Mouse (Mus musculus) lung, postnatal 0 days (tissue): Measurements from ENCODE around the gene Gys2. TPM values are rescaled to one million over a fixed set of nuclear protein-coding genes. Genes with fewer than 3 reads are reported as not detected.

Experiments used
- ATAC-seq: fragments of 200-750 bp; cut with Nextera tagmentation; 2 replicates; pipeline ENCODE4 v1.8.0; 2017; ENCODE audit warnings: moderate library complexity
- DNase-seq: peaks from one replicate; pipeline ENCODE4 v3.0.0-alpha.2; 2016; ENCODE audit warnings: low spot score
- H3K27ac ChIP-seq: fragments of 300-500 bp; sonication (generic); 2 replicates; pipeline ENCODE4 v1.5.1; 2014; ENCODE audit warnings: antibody characterized with exemption, mild to moderate bottlenecking, low read length, mixed read lengths
- H3K27me3 ChIP-seq: fragments of 300-500 bp; sonication (generic); replicated peaks from 2 replicates; pipeline ENCODE4 v1.6.1; 2014; ENCODE audit warnings: low read length, mixed read lengths; ENCODE audit not compliant: insufficient read depth
- H3K36me3 ChIP-seq: fragments of 300-500 bp; sonication (generic); 2 replicates; pipeline ENCODE4 v1.6.1; 2014; ENCODE audit warnings: low read length, mixed read lengths; ENCODE audit not compliant: insufficient read depth
- H3K4me1 ChIP-seq: fragments of 300-500 bp; sonication (generic); 2 replicates; pipeline ENCODE4 v1.6.1; 2014; ENCODE audit warnings: antibody characterized with exemption, low read depth, low read length, mixed read lengths; ENCODE audit not compliant: insufficient read depth
- H3K4me2 ChIP-seq: fragments of 300-500 bp; sonication (generic); replicated peaks from 2 replicates; pipeline ENCODE4 v1.6.1; 2014; ENCODE audit warnings: low read depth, mild to moderate bottlenecking, low read length, moderate library complexity, mixed read lengths
- H3K4me3 ChIP-seq: fragments of 300-500 bp; sonication (generic); 2 replicates; pipeline ENCODE4 v1.5.1; 2014; ENCODE audit warnings: low read depth, low read length
- H3K9ac ChIP-seq: fragments of 300-500 bp; sonication (generic); replicated peaks from 2 replicates; pipeline ENCODE4 v1.6.1; 2014; ENCODE audit warnings: low read depth, mild to moderate bottlenecking
- H3K9me3 ChIP-seq: fragments of 300-500 bp; sonication (generic); 2 replicates; pipeline ENCODE4 v1.6.1; 2016; ENCODE audit warnings: low read length, mixed read lengths
- CTCF ChIP-seq: IDR thresholded peaks from 2 replicates; pipeline ENCODE4 v1.5.1; 2016; ENCODE audit warnings: antibody characterized with exemption, mild to moderate bottlenecking
- EP300 ChIP-seq: IDR thresholded peaks from 2 replicates; pipeline ENCODE4 v1.6.1; 2016; ENCODE audit warnings: antibody characterized with exemption, mild to moderate bottlenecking, control low read depth
- WGBS: fragments of 180-500 bp; shearing (Covaris S2); extraction: QIAGEN DNeasy Blood & Tissue Kit; methylation state at CpG from one replicate; pipeline ENCODE4 v1.1.7; 2014; 5-methylcytosine and 5-hydroxymethylcytosine counted together
- polyA plus RNA-seq: library from polyadenylated mRNA; unstranded; fragments of >200 nt; fragmentation: Nextera tagmentation; extraction: Ambion mirVana; gene quantifications from 2 replicates; pipeline ENCODE4 v1.2.1, GENCODE M21; 2015

Gene Gys2
- polyA plus RNA-seq, 1 experiment from 2014 or later, result not detected

DNA sequence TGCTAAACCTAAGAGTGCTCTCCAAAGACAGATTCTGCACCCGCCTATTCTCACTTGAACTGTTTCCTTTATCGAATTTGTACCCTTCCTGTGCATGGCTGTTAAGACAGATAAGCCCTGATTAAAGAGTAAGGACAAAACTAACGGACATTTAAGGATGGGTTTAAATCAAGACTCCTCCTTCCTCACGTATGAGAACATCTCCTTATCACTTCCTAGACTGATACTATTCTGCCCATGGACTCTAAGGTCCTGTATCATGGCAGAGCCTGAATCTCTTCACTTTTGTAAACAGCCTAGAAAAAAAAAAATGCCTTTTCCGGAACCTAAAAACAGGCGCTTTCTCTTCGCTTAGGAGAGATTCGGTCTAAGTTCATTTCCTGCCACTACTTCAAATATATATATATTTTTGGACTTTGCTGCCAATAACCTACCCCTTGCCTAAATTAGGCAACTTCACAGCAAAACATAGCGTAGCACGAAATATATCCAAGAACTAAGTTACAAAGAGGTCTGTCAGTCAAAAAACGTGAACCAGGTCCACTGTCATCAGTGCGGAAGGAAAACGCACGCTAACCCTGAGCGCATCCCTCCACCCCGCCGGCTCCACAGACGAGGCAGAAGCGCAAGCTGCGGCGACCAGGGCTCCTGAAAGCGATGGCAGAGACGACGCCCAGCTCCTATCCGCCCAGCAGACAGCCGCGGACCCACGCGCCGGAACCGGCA, 86.5 kb downstream of the Gys2 start:
- ATAC-seq (no peak; the same call in 1 of the 2 replicates), DNase-seq (no peak)
- peaks cover 3% of the 10 kb centered on the region; the same call in 1 of the 2 replicates for H3K4me1 ChIP-seq
- WGBS, result 2% methylated on average over 31 of the region's 31 CpGs
- no peak overlapping the region for H3K27ac ChIP-seq
- no peaks in the 10 kb centered on the region for H3K27me3 ChIP-seq
- no peak for TF ChIP-seq EP300
- TF ChIP-seq CTCF, result no peak
- H3K9ac ChIP-seq, result peak overlapping the region; percentile 52
- H3K36me3 ChIP-seq, result no peaks in the 10 kb centered on the region
- no peaks in the 10 kb centered on the region for H3K9me3 ChIP-seq
- peak overlapping the region; percentile 91 for H3K4me3 ChIP-seq
- H3K4me2 ChIP-seq, result peak overlapping the region; percentile 96

DNA sequence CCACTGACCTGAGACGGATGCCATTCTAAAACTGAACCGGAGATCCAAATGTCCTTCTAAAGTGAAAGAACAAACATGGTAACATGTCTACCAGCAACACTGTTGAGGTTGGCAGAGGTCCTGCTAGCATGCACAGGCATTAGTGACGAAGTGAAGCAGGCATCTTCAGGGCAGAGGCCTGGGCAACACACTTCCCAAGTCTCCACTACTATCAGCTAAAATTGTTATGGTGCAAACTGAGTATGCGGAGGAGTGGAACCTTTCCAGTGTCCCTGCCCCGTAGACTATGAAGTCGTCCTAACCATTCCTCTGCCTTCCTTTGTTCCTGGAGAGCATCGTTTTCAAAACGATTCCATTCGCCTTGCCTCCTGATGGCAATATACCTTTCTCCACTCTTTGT, 88.4 kb downstream of the Gys2 start:
- DNase-seq (no peak), ATAC-seq (no peak)
- Histone ChIP-seq H3K4me3 (no peak overlapping the region), H3K9ac (no peak overlapping the region), H3K36me3 (no peaks in the 10 kb centered on the region), H3K27me3 (no peaks in the 10 kb centered on the region), H3K4me2 (no peak overlapping the region), H3K27ac (no peak overlapping the region), H3K4me1 (peaks cover 3% of the 10 kb centered on the region; the same call in 1 of the 2 replicates), H3K9me3 (no peaks in the 10 kb centered on the region)
- 91% methylated on average over 9 of the region's 9 CpGs for WGBS
- TF ChIP-seq CTCF (no peak), EP300 (no peak)

DNA sequence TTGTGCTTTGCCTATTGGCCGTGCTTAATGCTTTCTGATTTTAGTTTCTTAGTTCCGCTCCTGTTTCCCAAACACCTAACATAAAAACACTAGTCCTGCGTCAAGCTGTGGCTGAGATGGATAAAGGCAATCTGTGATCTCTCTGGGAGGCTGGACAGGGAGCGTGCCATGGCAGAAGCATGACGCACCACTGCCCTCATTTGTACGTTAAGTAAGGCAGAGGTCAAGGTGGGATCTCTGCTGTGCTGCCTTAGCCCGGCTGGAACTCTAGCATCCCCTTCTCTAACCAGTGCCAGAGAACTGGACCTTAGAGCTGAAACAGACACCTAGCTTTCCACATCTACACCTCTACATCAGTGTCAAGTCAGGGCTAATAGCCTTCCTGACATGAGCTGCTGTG, 91.3 kb downstream of the Gys2 start:
- Histone ChIP-seq H3K4me2 (no peak overlapping the region), H3K27ac (no peak overlapping the region), H3K9ac (no peak overlapping the region), H3K4me3 (no peak overlapping the region), H3K36me3 (peaks cover 4% of the 10 kb centered on the region; the same call in 1 of the 2 replicates), H3K27me3 (no peaks in the 10 kb centered on the region), H3K4me1 (no peaks in the 10 kb centered on the region; the same call in 1 of the 2 replicates), H3K9me3 (no peaks in the 10 kb centered on the region)
- ATAC-seq, result no peak
- DNase-seq, result no peak
- TF ChIP-seq CTCF, result no peak
- TF ChIP-seq EP300, result no peak
- 93% methylated on average over 7 of the region's 7 CpGs for WGBS

DNA sequence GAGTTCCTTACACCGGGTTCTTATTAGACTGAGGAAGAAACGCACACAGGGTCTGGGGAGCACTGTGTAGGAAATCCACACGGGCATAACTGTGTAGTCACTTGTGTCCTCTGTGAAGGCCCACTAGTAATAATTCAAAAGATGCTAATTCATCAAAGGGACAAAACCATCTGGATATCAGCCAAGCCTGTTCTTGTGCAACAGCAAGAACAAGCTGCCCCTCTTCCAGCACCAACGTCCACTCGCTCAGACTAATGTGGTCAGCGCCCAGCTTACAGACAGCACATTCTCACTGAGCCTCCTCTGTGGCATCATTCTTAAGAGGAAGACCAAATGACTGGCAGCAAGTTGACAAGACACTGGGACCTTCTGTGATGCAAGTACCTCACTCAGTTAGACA, 92.9 kb downstream of the Gys2 start:
- DNase-seq (no peak), ATAC-seq (no peak)
- Histone ChIP-seq H3K9me3 (no peaks in the 10 kb centered on the region), H3K4me1 (no peaks in the 10 kb centered on the region), H3K36me3 (peaks cover 11% of the 10 kb centered on the region), H3K9ac (no peak overlapping the region), H3K27ac (no peak overlapping the region), H3K4me2 (no peak overlapping the region), H3K27me3 (no peaks in the 10 kb centered on the region), H3K4me3 (no peak overlapping the region)
- 76% methylated on average over 6 of the region's 6 CpGs for WGBS
- no peak for TF ChIP-seq CTCF
- TF ChIP-seq EP300, result no peak

DNA sequence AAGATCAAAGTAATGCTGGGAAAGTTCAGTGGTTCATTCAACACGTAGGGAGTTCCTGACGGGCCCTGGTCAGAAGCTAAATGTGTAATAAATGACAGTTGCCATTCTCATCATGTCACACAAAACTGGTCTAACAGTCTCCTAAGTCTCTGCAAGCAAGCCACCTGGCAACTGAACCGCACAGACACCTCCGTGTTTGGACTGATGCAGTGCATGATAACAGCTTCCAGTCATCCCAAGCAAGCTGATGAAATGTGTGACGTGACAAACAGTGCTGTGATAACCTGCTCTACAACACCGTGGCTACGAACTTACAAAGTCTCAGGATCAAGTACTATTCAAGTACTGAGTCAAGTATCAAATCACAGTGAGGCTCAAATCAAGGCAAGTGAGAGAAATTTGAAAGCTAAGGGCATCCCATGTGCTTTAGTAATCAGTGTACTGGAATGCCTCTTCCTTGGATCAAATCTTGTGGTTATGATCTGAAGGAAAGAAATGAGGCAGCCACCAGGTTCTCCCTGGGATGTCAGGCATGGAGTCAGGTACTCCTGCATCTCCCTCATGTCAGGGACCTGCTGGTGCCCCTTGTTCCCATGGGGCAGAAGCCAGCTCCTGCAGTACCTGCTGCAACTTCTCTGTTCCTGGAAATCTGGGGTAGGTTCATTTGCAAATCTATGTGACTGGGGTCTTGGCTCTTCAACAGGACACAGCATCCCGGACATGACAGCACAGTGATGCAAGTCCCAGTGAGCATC, 94.2 kb downstream of the Gys2 start:
- Histone ChIP-seq H3K9ac (no peak overlapping the region), H3K36me3 (peaks cover 11% of the 10 kb centered on the region), H3K4me2 (no peak overlapping the region), H3K4me1 (no peaks in the 10 kb centered on the region), H3K9me3 (no peaks in the 10 kb centered on the region), H3K27ac (no peak overlapping the region), H3K4me3 (no peak overlapping the region), H3K27me3 (no peaks in the 10 kb centered on the region)
- ATAC-seq, result no peak
- 77% methylated on average over 8 of the region's 8 CpGs for WGBS
- no peak for TF ChIP-seq CTCF
- no peak for TF ChIP-seq EP300
- DNase-seq, result no peak

DNA sequence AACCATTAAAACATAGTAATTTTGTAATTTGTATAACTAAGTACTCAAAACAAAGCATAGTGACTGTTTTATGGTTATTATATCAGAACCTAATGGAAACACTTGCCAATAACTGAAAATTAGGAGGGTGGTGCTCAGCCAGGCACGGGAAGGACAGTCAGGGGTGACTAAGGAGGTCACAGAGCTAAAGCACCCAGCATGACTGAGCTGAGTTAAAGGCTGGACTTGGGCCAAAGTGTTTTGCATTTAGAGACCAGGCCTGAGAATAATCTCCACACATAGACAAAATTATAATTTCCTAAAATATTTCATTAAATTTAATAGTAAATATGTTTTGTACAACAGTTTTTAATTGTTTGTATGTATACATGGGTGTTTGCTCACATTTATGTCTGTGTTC, 95.8 kb downstream of the Gys2 start:
- Histone ChIP-seq H3K4me2 (no peak overlapping the region), H3K4me1 (no peaks in the 10 kb centered on the region), H3K4me3 (no peak overlapping the region), H3K27ac (no peak overlapping the region), H3K36me3 (peaks cover 19% of the 10 kb centered on the region), H3K27me3 (no peaks in the 10 kb centered on the region), H3K9me3 (no peaks in the 10 kb centered on the region), H3K9ac (no peak overlapping the region)
- ATAC-seq, result no peak
- TF ChIP-seq EP300, result no peak
- no peak for TF ChIP-seq CTCF
- no peak for DNase-seq
- 74% methylated on average over 1 of the region's 1 CpGs for WGBS

Other genes starting within 250 kb of the Gys2 start
- gene Iapp, start 174.7 kb downstream of the Gys2 start, polyA plus RNA-seq, result 0.19 and 0.48 TPM in 2 replicates
- 0.26 and 0.39 TPM in 2 replicates for gene Slco1a5, start 150.1 kb downstream of the Gys2 start, polyA plus RNA-seq
- gene Pyroxd1, start 127.5 kb downstream of the Gys2 start, polyA plus RNA-seq, result 16.1 and 18.0 TPM in 2 replicates
- 12.4 and 15.4 TPM in 2 replicates for gene Recql, start 86.0 kb downstream of the Gys2 start, polyA plus RNA-seq
- 49.1 and 56.6 TPM in 2 replicates for gene Golt1b, start 85.9 kb downstream of the Gys2 start, polyA plus RNA-seq
- 0.38 and 0.43 TPM in 2 replicates for gene Spx, start 59.7 kb downstream of the Gys2 start, polyA plus RNA-seq
- 182 and 184 TPM in 2 replicates for gene Ldhb, start 34.8 kb upstream of the Gys2 start, polyA plus RNA-seq
- gene Kcnj8, start 98.5 kb upstream of the Gys2 start, polyA plus RNA-seq, result 17.7 and 21.5 TPM in 2 replicates
- gene Abcc9, start 229.2 kb upstream of the Gys2 start, polyA plus RNA-seq, result 2.0 and 2.4 TPM in 2 replicates